Mouse (Mus musculus): Measurements from ENCODE around the gene Ptch2. TPM values are rescaled to one million over a fixed set of nuclear protein-coding genes. Genes with fewer than 3 reads are reported as not detected.

The Ptch2 gene
- polyA plus RNA-seq (2014; fragmentation: Nextera tagmentation; extraction: Ambion mirVana): 12.2 and 14.1 TPM in 2 replicates

- Histone ChIP-seq H3K9me3 (ENCODE audit: low read depth, low read length) (no peaks in the 10 kb centered on the region), H3K36me3 (ENCODE audit: insufficient read depth) (peaks cover 9% of the 10 kb centered on the region; the same call in 1 of the 2 replicates), H3K4me2 (peak within 1 kb of the TSS; percentile 98), H3K4me1 (ENCODE audit: insufficient read depth) (peaks cover 10% of the 10 kb centered on the region), H3K27me3 (ENCODE audit: insufficient read depth, low read length) (no peaks in the 10 kb centered on the region), H3K4me3 (ENCODE audit: low read depth, low read length) (peak within 1 kb of the TSS; percentile 67), H3K27ac (ENCODE audit: low read depth) (peak within 1 kb of the TSS; percentile 82), H3K9ac (peak within 1 kb of the TSS; percentile 70)
- no peak; the same call in 1 of the 2 replicates for TF ChIP-seq CTCF (IDR thresholded peaks at IDR 0.05; ENCODE audit: low read depth)
- ATAC-seq (ENCODE audit: insufficient read depth) (peak; percentile 77), DNase-seq (peak; percentile 95)
- 2% methylated on average over 50 of the region's 50 CpGs for WGBS
Observed at GRCm38 (mm10) chr4:117095551-117096452, at the start of gene Ptch2. Gene Ptch2, plus strand, starts transcription at chr4:117096075.

GRCm38 (mm10) chr4:117048836-117049235, 47.0 kb upstream of the Ptch2 start:
- WGBS: 79% methylated on average over 3 of the region's 3 CpGs
- no peak overlapping the region for H3K9ac ChIP-seq
- H3K36me3 ChIP-seq (ENCODE audit: insufficient read depth): peaks cover 21% of the 10 kb centered on the region
- no peak for TF ChIP-seq CTCF (IDR thresholded peaks at IDR 0.05; ENCODE audit: low read depth)
- no peak overlapping the region for H3K27ac ChIP-seq (ENCODE audit: low read depth)
- H3K4me3 ChIP-seq (ENCODE audit: low read depth, low read length): no peak overlapping the region
- H3K9me3 ChIP-seq (ENCODE audit: low read depth, low read length): no peaks in the 10 kb centered on the region
- H3K4me1 ChIP-seq (ENCODE audit: insufficient read depth): no peaks in the 10 kb centered on the region
- no peaks in the 10 kb centered on the region for H3K27me3 ChIP-seq (ENCODE audit: insufficient read depth, low read length)
- ATAC-seq (ENCODE audit: insufficient read depth): no peak
- peak; percentile 7 for DNase-seq
- no peak overlapping the region for H3K4me2 ChIP-seq

DNA sequence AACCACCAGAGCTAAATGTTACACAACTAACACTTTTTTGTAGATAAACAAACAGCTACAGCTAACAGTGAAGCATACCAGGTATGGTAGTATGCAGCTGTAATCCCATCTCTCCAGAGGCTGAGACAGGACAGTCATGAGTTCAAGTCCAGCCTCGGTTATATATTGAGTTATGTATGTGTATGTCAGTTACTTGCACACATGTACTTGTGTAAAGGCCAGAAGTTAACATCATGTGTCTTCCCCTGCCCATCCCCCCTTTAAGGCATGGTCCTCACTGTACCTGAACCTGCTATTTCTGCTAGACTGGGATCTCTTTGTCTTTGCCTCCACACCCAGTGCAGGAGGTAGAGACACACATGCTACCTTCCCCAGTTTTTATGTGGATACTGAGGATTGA, 46.4 kb upstream of the Ptch2 start:
- TF ChIP-seq CTCF (IDR thresholded peaks at IDR 0.05; ENCODE audit: low read depth): no peak
- H3K27me3 ChIP-seq (ENCODE audit: insufficient read depth, low read length): no peaks in the 10 kb centered on the region
- no peak overlapping the region for H3K27ac ChIP-seq (ENCODE audit: low read depth)

DNA sequence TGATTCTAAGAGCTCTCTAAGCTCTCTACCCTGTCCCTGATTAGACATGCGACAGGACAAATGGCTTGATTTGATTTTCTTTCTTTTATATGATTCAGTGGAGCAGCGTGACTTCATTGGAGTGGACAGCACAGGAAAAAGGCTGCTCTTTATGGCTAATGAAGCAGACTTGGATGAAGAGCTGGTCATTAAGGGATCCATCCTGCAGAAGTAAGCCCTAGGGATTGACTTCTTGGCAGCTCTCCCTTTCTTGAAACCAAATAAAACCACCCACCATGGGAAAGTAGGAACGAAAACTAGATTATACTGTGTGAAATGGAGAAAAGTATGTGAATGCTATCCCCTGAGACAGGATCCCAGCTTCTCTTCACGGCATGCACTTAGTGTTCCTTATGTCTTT, 43.2 kb upstream of the Ptch2 start:
- Histone ChIP-seq H3K9me3 (ENCODE audit: low read depth, low read length) (no peaks in the 10 kb centered on the region), H3K4me1 (ENCODE audit: insufficient read depth) (no peaks in the 10 kb centered on the region), H3K4me2 (no peak overlapping the region), H3K27ac (ENCODE audit: low read depth) (no peak overlapping the region), H3K4me3 (ENCODE audit: low read depth, low read length) (no peak overlapping the region), H3K9ac (no peak overlapping the region), H3K27me3 (ENCODE audit: insufficient read depth, low read length) (no peaks in the 10 kb centered on the region), H3K36me3 (ENCODE audit: insufficient read depth) (peaks cover 21% of the 10 kb centered on the region)
- DNase-seq (no peak), ATAC-seq (ENCODE audit: insufficient read depth) (no peak)
- no peak for TF ChIP-seq CTCF (IDR thresholded peaks at IDR 0.05; ENCODE audit: low read depth)
- WGBS: 81% methylated on average over 4 of the region's 4 CpGs

More for the DNA sequence above, 46.4 kb upstream of the Ptch2 start:
- Histone ChIP-seq H3K36me3 (ENCODE audit: insufficient read depth) (peaks cover 21% of the 10 kb centered on the region), H3K4me3 (ENCODE audit: low read depth, low read length) (no peak overlapping the region), H3K4me2 (no peak overlapping the region), H3K9ac (no peak overlapping the region), H3K4me1 (ENCODE audit: insufficient read depth) (no peaks in the 10 kb centered on the region), H3K9me3 (ENCODE audit: low read depth, low read length) (no peaks in the 10 kb centered on the region)
- WGBS: 94% methylated on average over 1 of the region's 1 CpGs
- no peak for DNase-seq
- ATAC-seq (ENCODE audit: insufficient read depth): no peak

DNA sequence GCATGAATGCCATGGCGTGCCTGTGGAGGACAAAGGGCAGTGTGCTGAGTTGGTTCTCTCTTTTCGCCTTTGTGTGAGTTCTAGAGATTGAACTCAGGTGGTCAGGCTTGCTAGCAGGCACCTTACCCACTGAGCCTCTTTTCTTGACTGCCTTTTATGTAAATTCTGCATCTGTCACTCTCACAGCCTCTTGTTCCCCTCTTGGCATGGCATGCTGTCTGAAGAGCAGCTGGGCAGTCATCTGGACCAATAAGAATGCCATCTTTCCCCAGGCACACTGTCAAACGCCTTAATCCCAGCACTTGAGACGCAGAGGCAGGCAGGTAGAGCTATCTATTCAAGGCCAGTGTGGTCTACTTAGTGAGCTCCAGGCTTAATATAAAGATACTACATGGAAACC, 41.9 kb upstream of the Ptch2 start:
- H3K4me3 ChIP-seq (ENCODE audit: low read depth, low read length): no peak overlapping the region
- TF ChIP-seq CTCF (IDR thresholded peaks at IDR 0.05; ENCODE audit: low read depth): no peak
- no peak overlapping the region for H3K27ac ChIP-seq (ENCODE audit: low read depth)
- WGBS: 81% methylated on average over 4 of the region's 4 CpGs
- no peaks in the 10 kb centered on the region for H3K9me3 ChIP-seq (ENCODE audit: low read depth, low read length)
- H3K36me3 ChIP-seq (ENCODE audit: insufficient read depth): peaks cover 21% of the 10 kb centered on the region
- H3K27me3 ChIP-seq (ENCODE audit: insufficient read depth, low read length): no peaks in the 10 kb centered on the region
- no peak overlapping the region for H3K9ac ChIP-seq
- ATAC-seq (ENCODE audit: insufficient read depth) (no peak), DNase-seq (no peak)
- H3K4me2 ChIP-seq: no peak overlapping the region
- H3K4me1 ChIP-seq (ENCODE audit: insufficient read depth): no peaks in the 10 kb centered on the region

GRCm38 (mm10) chr4:117056102-117056501, 39.8 kb upstream of the Ptch2 start:
- Histone ChIP-seq H3K9me3 (ENCODE audit: low read depth, low read length) (no peaks in the 10 kb centered on the region), H3K27ac (ENCODE audit: low read depth) (no peak overlapping the region), H3K9ac (no peak overlapping the region), H3K36me3 (ENCODE audit: insufficient read depth) (peaks cover 14% of the 10 kb centered on the region), H3K27me3 (ENCODE audit: insufficient read depth, low read length) (no peaks in the 10 kb centered on the region), H3K4me1 (ENCODE audit: insufficient read depth) (no peaks in the 10 kb centered on the region), H3K4me3 (ENCODE audit: low read depth, low read length) (no peak overlapping the region), H3K4me2 (no peak overlapping the region)
- TF ChIP-seq CTCF (IDR thresholded peaks at IDR 0.05; ENCODE audit: low read depth): no peak
- DNase-seq: no peak
- no peak; the same call in 1 of the 2 replicates for ATAC-seq (ENCODE audit: insufficient read depth)

GRCm38 (mm10) chr4:117056514-117056913, 39.4 kb upstream of the Ptch2 start:
- ATAC-seq (ENCODE audit: insufficient read depth) (no peak), DNase-seq (no peak)
- WGBS: 81% methylated on average over 2 of the region's 2 CpGs
- Histone ChIP-seq H3K4me3 (ENCODE audit: low read depth, low read length) (no peak overlapping the region), H3K27me3 (ENCODE audit: insufficient read depth, low read length) (no peaks in the 10 kb centered on the region), H3K36me3 (ENCODE audit: insufficient read depth) (peaks cover 13% of the 10 kb centered on the region), H3K9me3 (ENCODE audit: low read depth, low read length) (no peaks in the 10 kb centered on the region), H3K4me2 (no peak overlapping the region), H3K27ac (ENCODE audit: low read depth) (no peak overlapping the region), H3K4me1 (ENCODE audit: insufficient read depth) (no peaks in the 10 kb centered on the region), H3K9ac (no peak overlapping the region)
- TF ChIP-seq CTCF (IDR thresholded peaks at IDR 0.05; ENCODE audit: low read depth): no peak

Measured in lung, embryonic 14.5 days (tissue).